In the genomic region with DNA sequence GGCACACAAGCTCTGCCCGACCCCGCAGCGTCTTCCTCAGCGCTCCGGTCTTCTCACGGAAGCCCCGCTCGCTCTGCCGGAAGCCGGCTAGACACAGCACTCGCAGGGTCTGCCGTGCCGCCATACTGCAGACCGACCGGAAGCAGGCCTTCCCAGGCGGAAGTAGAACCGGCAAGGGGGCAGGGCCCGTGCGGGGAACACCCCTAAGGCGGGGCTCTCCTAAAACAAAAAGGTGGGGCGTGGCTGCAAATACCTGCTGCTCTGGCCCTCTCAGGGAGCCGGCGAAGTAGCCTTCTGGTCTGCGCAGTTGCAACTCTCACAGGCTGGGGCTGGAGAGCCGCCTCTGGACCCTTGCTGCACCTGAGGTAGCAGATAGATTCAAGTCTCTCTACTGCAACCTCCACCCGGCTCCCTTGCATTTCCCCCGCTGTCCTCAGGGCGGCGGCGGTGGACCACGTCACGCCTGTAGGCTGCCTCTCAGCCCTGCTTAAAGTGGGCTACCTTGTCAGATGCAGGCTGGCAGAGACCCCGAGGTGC, we compare ENCODE assay signal across 8 mouse cellular contexts. TPM values are rescaled to one million over a fixed set of nuclear protein-coding genes. Genes with fewer than 3 reads are reported as not detected.
DNase-seq lines count a peak whose midpoint lies in the region; ATAC-seq and TF ChIP-seq lines count a peak whose summit lies in the region.

Ovca2 (minus strand) TSS at position 164 of the 537 bp plus-strand sequence.

- no peaks in the 10 kb centered on the region for H3K9me3 ChIP-seq in MEL (replicated peaks; ENCODE audit: insufficient read depth, low read length)
- no peaks in the 10 kb centered on the region for H3K9me3 ChIP-seq in forebrain, embryonic 16.5 days (ENCODE audit: control insufficient read depth, low read length)
- H3K9me3 ChIP-seq in neural tube, embryonic 14.5 days (ENCODE audit: control insufficient read depth, low read length): no peaks in the 10 kb centered on the region

- WGBS in cerebellum, adult 2 months: under 1% methylated on average over 33 of the region's 33 CpGs
- 0% methylated on average over 33 of the region's 33 CpGs for WGBS in forebrain, embryonic 16.5 days
- WGBS in neural tube, embryonic 14.5 days: under 1% methylated on average over 33 of the region's 33 CpGs

- peak within 1 kb of the TSS; percentile 75 for H3K27ac ChIP-seq in MEL (ENCODE audit: control insufficient read depth, low read depth, low read length)
- H3K27ac ChIP-seq in cerebellum, adult 2 months (ENCODE audit: insufficient read depth, low read length): peak within 1 kb of the TSS; percentile 54; the same call in 1 of the 2 replicates
- H3K27ac ChIP-seq in forebrain, embryonic 16.5 days (ENCODE audit: low read length): peak within 1 kb of the TSS; percentile 89
- H3K27ac ChIP-seq in neural tube, embryonic 14.5 days (ENCODE audit: low read depth, low read length): peak within 1 kb of the TSS; percentile 83

- H3K79me2 ChIP-seq in MEL (ENCODE audit: control insufficient read depth, insufficient read depth, low read length, poor library complexity): peaks cover 10% of the 10 kb centered on the region

- TF ChIP-seq RAD21 in MEL (IDR thresholded peaks at IDR 0.05; ENCODE audit: low read depth, low read length): peak; percentile 87

- peaks cover 0 to 5% of the 10 kb centered on the region in 2 experiments; a peak in 3 of 4 replicates for H3K36me3 ChIP-seq in MEL (ENCODE audit: control insufficient read depth in 1 of 2, insufficient read depth in 2 of 2, low read length in 2 of 2)
- H3K36me3 ChIP-seq in forebrain, embryonic 16.5 days (ENCODE audit: control insufficient read depth, insufficient read depth): peaks cover 6% of the 10 kb centered on the region; the same call in 1 of the 2 replicates
- H3K36me3 ChIP-seq in neural tube, embryonic 14.5 days (ENCODE audit: control insufficient read depth, insufficient read depth, low read length): 0 out of 2 replicates have a peak, but pooled peaks cover 3% of the 10 kb centered on the region

- peak within 1 kb of the TSS; percentile 80 for H3K4me2 ChIP-seq in forebrain, embryonic 16.5 days (ENCODE audit: low read length)
- H3K4me2 ChIP-seq in neural tube, embryonic 14.5 days (ENCODE audit: low read depth, low read length): peak within 1 kb of the TSS; percentile 97

- no peaks in the 10 kb centered on the region for H3K27me3 ChIP-seq in MEL (ENCODE audit: control insufficient read depth in 1 of 2, insufficient read depth in 2 of 2, low read length in 2 of 2)
- no peaks in the 10 kb centered on the region for H3K27me3 ChIP-seq in cerebellum, adult 2 months (ENCODE audit: control insufficient read depth, insufficient read depth, low read length)
- no peaks in the 10 kb centered on the region for H3K27me3 ChIP-seq in forebrain, embryonic 16.5 days (replicated peaks; ENCODE audit: control insufficient read depth, insufficient read depth, low read length)
- no peaks in the 10 kb centered on the region for H3K27me3 ChIP-seq in neural tube, embryonic 14.5 days (ENCODE audit: control insufficient read depth, insufficient read depth, low read length)

- TF ChIP-seq CTCF in MEL (IDR thresholded peaks at IDR 0.05 in 2 of 3, conservative IDR thresholded peaks at IDR 0.05 in 1 of 3; ENCODE audit: control insufficient read depth in 1 of 3, insufficient read depth in 1 of 3, low read depth in 2 of 3, low read length in 3 of 3, poor library complexity in 1 of 3, severe bottlenecking in 1 of 3): peak; percentile 77 to 92 (median 87)
- peak; percentile 92 for TF ChIP-seq CTCF in cerebellum, adult 2 months (IDR thresholded peaks at IDR 0.05; ENCODE audit: borderline replicate concordance, insufficient read depth, low read depth, low read length)

- peak within 1 kb of the TSS; percentile 95 for H3K9ac ChIP-seq in MEL (ENCODE audit: control insufficient read depth, low read depth, low read length, poor library complexity, severe bottlenecking)
- H3K9ac ChIP-seq in forebrain, embryonic 16.5 days (replicated peaks; ENCODE audit: low read depth, low read length): peak within 1 kb of the TSS; percentile 56
- H3K9ac ChIP-seq in neural tube, embryonic 14.5 days (replicated peaks; ENCODE audit: low read depth, low read length): peak within 1 kb of the TSS; percentile 65

- TF ChIP-seq EP300 in MEL (IDR thresholded peaks at IDR 0.05; ENCODE audit: low read depth in 1 of 2, low read length in 2 of 2): no peak

- peak; percentile 90 to 96 for TF ChIP-seq POLR2A in MEL (IDR thresholded peaks at IDR 0.05; ENCODE audit: control insufficient read depth in 1 of 2, insufficient read depth in 1 of 2, low read depth in 1 of 2, low read length in 2 of 2, poor library complexity in 1 of 2)
- peak; percentile 88 for TF ChIP-seq POLR2A in cerebellum, adult 2 months (IDR thresholded peaks at IDR 0.05; ENCODE audit: borderline replicate concordance, insufficient read depth, low read length)

- peak within 1 kb of the TSS; percentile 92 to 95 for H3K4me3 ChIP-seq in MEL (ENCODE audit: control insufficient read depth in 1 of 2, insufficient read depth in 1 of 2, low read depth in 2 of 2, low read length in 2 of 2)
- H3K4me3 ChIP-seq in cerebellum, adult 2 months (replicated peaks; ENCODE audit: insufficient read depth, low read depth, low read length): peak within 1 kb of the TSS; percentile 62
- peak within 1 kb of the TSS; percentile 59 for H3K4me3 ChIP-seq in forebrain, embryonic 16.5 days (replicated peaks; ENCODE audit: low read length)
- H3K4me3 ChIP-seq in neural tube, embryonic 14.5 days (ENCODE audit: low read depth, low read length): peak within 1 kb of the TSS; percentile 75

- DNase-seq in MEL (ENCODE audit: low read depth, low spot score): peak; percentile 97
- peak; percentile 89 to 92 for DNase-seq in cerebellum, adult 2 months
- peak; percentile 80 for DNase-seq in heart, postnatal 25 days (ENCODE audit: low spot score)
- peak; percentile 91 for DNase-seq in layer of hippocampus, adult 11-12 months (ENCODE audit: low spot score)
- peak; percentile 90 to 94 for DNase-seq in lung, adult 18-20 months
- DNase-seq in testis, postnatal 10 days (ENCODE audit: low spot score): peak; percentile 92

- H3K4me1 ChIP-seq in MEL (ENCODE audit: control insufficient read depth in 1 of 2, insufficient read depth in 2 of 2, low read length in 2 of 2): peaks cover 0 to 17% of the 10 kb centered on the region in 2 experiments; a peak in 3 of 4 replicates
- peaks cover 5% of the 10 kb centered on the region; the same call in 1 of the 2 replicates for H3K4me1 ChIP-seq in cerebellum, adult 2 months (ENCODE audit: control insufficient read depth, insufficient read depth, low read length)
- peaks cover 17% of the 10 kb centered on the region for H3K4me1 ChIP-seq in forebrain, embryonic 16.5 days (replicated peaks; ENCODE audit: control insufficient read depth, insufficient read depth, low read length)
- peaks cover 18% of the 10 kb centered on the region; the same call in 1 of the 2 replicates for H3K4me1 ChIP-seq in neural tube, embryonic 14.5 days (ENCODE audit: control insufficient read depth, insufficient read depth, low read length)

- intact Hi-C loops in heart, postnatal 25 days (cut with DNase I): loop anchor here (1.0 to 10.0 kb wide), 4 partner anchors 113 to 354 kb away; partner anchors contain the start of gene Prpf8

- peak; percentile 97 for ATAC-seq in forebrain, embryonic 16.5 days
- peak; percentile 95 for ATAC-seq in neural tube, embryonic 14.5 days (ENCODE audit: low read depth)

TF ChIP-seq in MEL, 35 proteins besides CTCF, POLR2A, EP300 and RAD21 (continues in another document):
- TF ChIP-seq USF2 (IDR thresholded peaks at IDR 0.05; ENCODE audit: borderline replicate concordance in 1 of 2, insufficient read depth in 1 of 2, low read depth in 1 of 2, low read length in 2 of 2) (no peak), GABPA (IDR thresholded peaks at IDR 0.05; ENCODE audit: low read depth, low read length) (no peak), POLR2AphosphoS5 (IDR thresholded peaks at IDR 0.05; ENCODE audit: borderline replicate concordance, low read depth, low read length) (no peak), CHD1 (IDR thresholded peaks at IDR 0.05; ENCODE audit: low read depth, low read length) (no peak), ZKSCAN1 (IDR thresholded peaks at IDR 0.05; ENCODE audit: low read depth, low read length) (no peak; the same call in 1 of the 2 replicates), ZNF384 (IDR thresholded peaks at IDR 0.05; ENCODE audit: low read depth, low read length) (0 out of 2 replicates have a peak, but pooled peaks have one; percentile 3), GATA1 (IDR thresholded peaks at IDR 0.05; ENCODE audit: low read depth, low read length) (no peak), SIN3A (IDR thresholded peaks at IDR 0.05; ENCODE audit: low read length) (peak; percentile 79), TCF12 (IDR thresholded peaks at IDR 0.05; ENCODE audit: low read depth, low read length) (peak; percentile 68), ZMIZ1 (IDR thresholded peaks at IDR 0.05; ENCODE audit: low read depth, low read length) (peak; percentile 93), ETS1 (IDR thresholded peaks at IDR 0.05; ENCODE audit: low read depth, low read length) (no peak), TAL1 (IDR thresholded peaks at IDR 0.05; ENCODE audit: low read length) (no peak), MAFK (IDR thresholded peaks at IDR 0.05; ENCODE audit: borderline replicate concordance, low read depth, low read length) (no peak), MAZ (IDR thresholded peaks at IDR 0.05; ENCODE audit: low read depth, low read length) (0 out of 2 replicates have a peak, but pooled peaks have one; percentile 62), ELF1 (IDR thresholded peaks at IDR 0.05; ENCODE audit: low read depth, low read length) (peak; percentile 87), JUND (IDR thresholded peaks at IDR 0.05; ENCODE audit: low read depth, low read length) (no peak), HCFC1 (IDR thresholded peaks at IDR 0.05; ENCODE audit: low read depth, low read length) (peak; percentile 87), KAT2A (conservative IDR thresholded peaks at IDR 0.05; ENCODE audit: low read depth, low read length) (no peak; the same call in 1 of the 2 replicates), MAX (IDR thresholded peaks at IDR 0.05; ENCODE audit: low read length) (peak; percentile 58; the same call in 1 of the 2 replicates), MEF2A (IDR thresholded peaks at IDR 0.05; ENCODE audit: extremely low read depth, insufficient replicate concordance, low read depth, low read length, poor library complexity, severe bottlenecking) (no peak), SMC3 (IDR thresholded peaks at IDR 0.05; ENCODE audit: low read depth, low read length) (peak; percentile 71)

RNA-seq across cellular contexts. Expression of gene Ovca2, which starts in this region (rescaled TPM):
- 22.7 and 33.1 TPM in 2 replicates for total RNA-seq in MEL (2012; rRNA removed)
- polyA plus RNA-seq in MEL (2012; ENCODE audit: insufficient read depth in 1 of 2, insufficient read length in 2 of 2, low read depth in 1 of 2, low replicate concordance in 2 of 2, missing spikeins in 1 of 2): 10 to 100 TPM in 1 of 2 experiments, not detected in 1; 23.1 TPM
- polyA plus RNA-seq in cerebellum, adult 2 months (2012; rRNA removed): 15.3 and 16.3 TPM in 2 replicates
- polyA plus RNA-seq in forebrain, embryonic 16.5 days (2015; fragmentation: Nextera tagmentation; extraction: Ambion mirVana): 18.0 and 20.8 TPM in 2 replicates
- 1 to 10 TPM; 6.0 to 6.1 TPM for total RNA-seq in heart, postnatal 25 days (2021)
- polyA plus RNA-seq in neural tube, embryonic 14.5 days (2014; fragmentation: Nextera tagmentation; extraction: Ambion mirVana): 15.3 and 20.7 TPM in 2 replicates

Comparison
In these comparisons a context has a peak if more than half of its experiments do, and no peak if none do; other contexts are left out.
1. Peak in every context shown above with its lines: DNase-seq, ATAC-seq, H3K4me3 ChIP-seq and H3K27ac ChIP-seq.